Mouse (Mus musculus) ovary, adult 10 weeks (tissue): ENCODE measurements around the gene Tapbpl. TPM values are rescaled to one million over a fixed set of nuclear protein-coding genes. Genes with fewer than 3 reads are reported as not detected.

Experiments used
- polyA plus RNA-seq: library from polyadenylated mRNA; stranded (reverse); fragments of 350-450 nt; fragmentation: Illumina TruSeq; extraction: RNeasy Lipid Tissue Mini Kit (QIAGEN cat#74804); gene quantifications from one replicate; pipeline ENCODE4 v1.2.3, GENCODE M21; 2014

Tapbpl gene
- polyA plus RNA-seq = 3.6 TPM

DNA sequence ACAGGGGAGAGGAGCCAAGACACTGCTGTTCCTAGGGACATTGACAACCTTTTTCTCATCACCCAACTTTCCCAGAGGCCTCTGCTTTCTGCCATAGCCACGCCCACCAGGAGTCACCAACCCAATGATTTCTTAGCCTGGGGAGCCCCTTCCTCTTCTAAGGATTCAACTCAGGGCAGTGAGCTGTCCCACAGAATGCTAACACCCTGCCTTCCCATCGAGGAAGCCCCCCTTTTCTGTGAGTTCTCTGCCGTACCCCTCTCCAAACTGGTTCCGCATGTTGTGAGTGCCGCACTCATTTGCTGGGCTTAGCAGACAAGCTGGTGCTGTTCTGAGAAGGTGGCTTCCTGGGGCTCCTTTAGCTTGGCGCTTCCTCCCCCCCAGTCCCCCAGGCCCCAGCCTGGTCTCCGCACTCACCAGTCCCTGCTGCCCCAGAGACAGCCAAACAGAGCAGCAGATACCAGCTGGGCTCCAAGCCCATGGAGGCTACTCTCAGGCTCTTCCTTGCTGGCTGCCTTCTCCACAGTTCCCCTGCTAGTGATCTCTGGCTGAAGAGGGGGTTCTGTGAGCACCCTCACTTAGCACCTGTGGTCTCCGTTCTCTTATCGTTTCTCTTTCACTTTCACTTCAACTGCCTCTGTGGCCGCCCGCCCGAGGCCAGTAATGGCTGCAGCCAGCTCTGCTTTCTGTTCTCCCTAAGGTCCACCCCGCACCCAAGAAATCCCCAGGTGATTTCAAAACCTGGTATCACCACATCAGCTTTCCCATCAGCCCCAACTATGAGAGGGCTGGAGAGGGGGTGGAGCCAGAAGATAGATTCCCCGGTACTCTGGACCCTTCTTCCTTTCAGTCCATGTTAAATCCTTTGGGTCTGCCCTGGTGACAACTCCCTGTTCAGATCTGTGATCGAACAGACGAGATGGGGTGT is at the start of gene Tapbpl:
Tapbpl (minus strand) TSS at position 744 of the 928 bp plus-strand sequence.

DNA sequence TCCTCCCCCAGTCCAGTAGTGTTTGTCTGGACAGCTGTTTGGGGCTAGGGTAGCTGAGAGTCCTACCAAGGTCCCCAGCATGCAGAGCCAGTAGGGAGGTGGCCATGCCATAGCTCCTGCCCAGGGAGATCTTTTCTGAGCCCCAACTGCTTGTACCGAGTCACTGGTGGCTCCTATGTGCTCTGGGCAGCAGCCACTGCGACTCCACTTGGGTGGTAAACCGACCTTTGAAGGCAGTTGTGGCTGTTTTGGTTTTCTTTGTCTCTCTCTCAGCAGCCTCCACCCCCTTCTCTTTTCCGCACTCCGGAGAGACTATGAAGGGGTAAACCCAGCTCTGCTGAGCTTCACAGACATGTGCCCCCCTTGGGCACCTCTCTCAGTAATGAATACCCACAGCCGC is 5.1 kb upstream of the Tapbpl start, which contains the start of gene Cd27:
Cd27 (minus strand) TSS at position 229 of the 400 bp plus-strand sequence.

DNA sequence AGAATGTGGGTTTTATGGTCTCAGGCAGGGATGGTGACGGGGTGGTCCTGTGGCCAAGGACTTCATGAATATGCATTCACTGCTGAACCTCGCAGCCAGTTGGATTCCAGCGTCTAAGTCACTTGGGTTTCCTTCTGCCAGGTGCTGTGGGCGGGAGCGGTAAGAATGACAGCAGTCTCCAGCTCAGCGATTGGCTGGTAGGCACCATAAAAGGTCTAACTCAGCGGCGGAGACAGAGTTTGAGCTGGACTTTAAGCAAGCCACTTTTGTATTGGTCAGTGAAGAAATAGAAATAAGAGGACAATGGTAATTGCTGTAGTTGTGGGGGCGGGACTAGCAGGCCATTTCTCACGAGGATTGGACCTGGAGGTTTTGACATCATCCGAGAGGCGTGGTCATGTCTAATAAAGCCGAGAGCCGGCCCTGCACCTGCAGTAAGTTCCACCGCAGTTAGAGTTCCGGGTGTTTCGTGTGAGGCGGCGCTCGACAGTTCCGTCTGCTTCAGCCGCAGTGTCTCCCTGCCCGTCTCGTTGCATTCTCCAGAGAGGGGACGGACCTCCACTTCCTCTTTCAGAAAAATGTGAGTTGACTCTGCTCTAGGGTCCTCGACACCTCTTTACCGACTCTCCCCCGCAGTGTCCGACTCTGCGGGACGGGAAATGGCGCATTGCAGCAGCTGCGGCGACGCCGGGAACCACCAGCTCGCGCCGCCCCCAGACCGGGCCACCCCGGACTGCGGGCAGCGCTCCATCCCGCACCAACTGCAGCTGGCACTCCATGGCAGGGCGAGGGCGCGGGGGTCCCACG is 16.3 kb downstream of the Tapbpl start, which contains the start of gene Vamp1:
Vamp1 (plus strand) TSS at position 404 of the 807 bp plus-strand sequence.

DNA sequence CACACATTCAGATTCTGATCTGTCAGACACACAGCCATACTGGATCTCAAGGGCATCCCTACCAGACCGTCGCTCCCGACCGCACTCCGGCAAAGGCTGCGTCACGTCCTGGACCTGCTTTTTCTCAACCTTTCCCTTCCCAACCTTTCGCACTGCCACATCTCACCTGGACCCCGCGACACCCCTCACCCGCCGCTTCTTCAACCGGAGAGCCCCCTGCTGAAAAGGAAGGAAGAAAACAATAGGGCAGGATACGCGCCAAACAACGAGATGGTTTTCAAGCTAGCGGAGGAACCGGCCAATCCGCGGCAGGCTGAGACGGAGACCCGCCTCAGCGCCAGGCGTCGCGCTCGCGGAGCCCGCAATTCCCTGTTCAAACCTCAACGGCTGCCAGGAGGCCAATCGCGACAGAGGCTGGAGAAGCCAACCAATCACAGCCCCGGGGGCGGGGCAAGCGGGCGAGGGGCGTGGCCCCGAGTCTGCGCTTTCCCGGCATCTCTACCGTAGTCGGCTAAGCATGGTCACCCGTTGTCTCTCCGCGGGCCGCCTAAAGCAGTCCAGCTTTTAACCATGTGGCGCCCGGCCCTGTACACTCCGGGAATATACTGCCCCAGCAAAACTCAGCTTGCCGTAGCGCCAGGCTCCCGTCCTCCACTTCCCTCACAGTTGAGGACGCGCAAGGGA is 40.2 kb downstream of the Tapbpl start, which contains the start of the genes Ncapd2 and Mrpl51:
Ncapd2 (minus strand) TSS at position 370 of the 684 bp plus-strand sequence.
Mrpl51 (plus strand) TSS at position 470 of the 684 bp plus-strand sequence.

Other genes with a start within 250 kb of the Tapbpl start
- 0.23 TPM for gene Pianp, start 235.2 kb downstream of the Tapbpl start, polyA plus RNA-seq
- gene Zfp384, start 222.7 kb downstream of the Tapbpl start, polyA plus RNA-seq = 13.0 TPM
- gene Ing4, start 192.1 kb downstream of the Tapbpl start, polyA plus RNA-seq = 13.0 TPM
- not detected for gene Acrbp, start 182.2 kb downstream of the Tapbpl start, polyA plus RNA-seq
- gene Lpar5, start 163.9 kb downstream of the Tapbpl start, polyA plus RNA-seq = not detected
- 122 TPM for gene Chd4, start 135.9 kb downstream of the Tapbpl start, polyA plus RNA-seq
- gene Nop2, start 100.0 kb downstream of the Tapbpl start, polyA plus RNA-seq = 1.2 TPM
- gene Iffo1, start 86.6 kb downstream of the Tapbpl start, polyA plus RNA-seq = 1.1 TPM
- gene Gapdh, start 65.4 kb downstream of the Tapbpl start, polyA plus RNA-seq = 54.6 TPM
- gene Ncapd2, start 40.2 kb downstream of the Tapbpl start, polyA plus RNA-seq = 8.7 TPM
- 83.0 TPM for gene Mrpl51, start 40.1 kb downstream of the Tapbpl start, polyA plus RNA-seq
- 5.1 TPM for gene Vamp1, start 16.3 kb downstream of the Tapbpl start, polyA plus RNA-seq
- gene Cd27, start 5.2 kb upstream of the Tapbpl start, polyA plus RNA-seq = not detected
- gene Tuba3a, start 54.2 kb upstream of the Tapbpl start, polyA plus RNA-seq = not detected
- 0.71 TPM for gene Ltbr, start 82.0 kb upstream of the Tapbpl start, polyA plus RNA-seq
- 0.20 TPM for gene Scnn1a, start 88.8 kb upstream of the Tapbpl start, polyA plus RNA-seq
- 5.1 TPM for gene Tnfrsf1a, start 117.5 kb upstream of the Tapbpl start, polyA plus RNA-seq
- gene Plekhg6, start 148.9 kb upstream of the Tapbpl start, polyA plus RNA-seq = not detected